Mouse (Mus musculus) midbrain, postnatal 0 days (tissue): ENCODE data around the gene L3hypdh. TPM values are rescaled to one million over a fixed set of nuclear protein-coding genes. Genes with fewer than 3 reads are reported as not detected.

ENCODE experiments used
- ATAC-seq: fragments of 200-750 bp; cut with Nextera tagmentation; 2 replicates; pipeline ENCODE4 v1.8.0; 2017; ENCODE audit warnings: moderate number of reproducible peaks, mild to moderate bottlenecking, moderate TSS enrichment, moderate library complexity; ENCODE audit not compliant: low FRiP score
- DNase-seq: peaks from one replicate; pipeline ENCODE4 v3.0.0-alpha.2; 2015; ENCODE audit warnings: low spot score
- H3K27ac ChIP-seq: fragments of 300-500 bp; sonication (generic); 2 replicates; pipeline ENCODE4 v1.5.1; 2014; ENCODE audit warnings: low read depth, mild to moderate bottlenecking, low read length, mixed read lengths
- H3K27me3 ChIP-seq: fragments of 300-500 bp; sonication (generic); 2 replicates; pipeline ENCODE4 v1.6.1; 2014; ENCODE audit warnings: low read length, control low read depth, mixed read lengths; ENCODE audit not compliant: insufficient read depth
- H3K36me3 ChIP-seq: fragments of 300-500 bp; sonication (generic); 2 replicates; pipeline ENCODE4 v1.6.1; 2014; ENCODE audit warnings: low read length, control low read depth, mixed read lengths; ENCODE audit not compliant: insufficient read depth
- H3K4me1 ChIP-seq: fragments of 300-500 bp; sonication (generic); 2 replicates; pipeline ENCODE4 v1.6.1; 2014; ENCODE audit warnings: mild to moderate bottlenecking, control low read depth, antibody characterized with exemption, low read length, mixed read lengths; ENCODE audit not compliant: insufficient read depth
- H3K4me2 ChIP-seq: fragments of 300-500 bp; sonication (generic); 2 replicates; pipeline ENCODE4 v1.6.1; 2014; ENCODE audit warnings: low read depth, mild to moderate bottlenecking, low read length, mixed read lengths; ENCODE audit not compliant: poor library complexity, severe bottlenecking
- H3K4me3 ChIP-seq: fragments of 300-500 bp; sonication (generic); 2 replicates; pipeline ENCODE4 v1.5.1; 2014; ENCODE audit warnings: low read depth, mild to moderate bottlenecking, low read length, moderate library complexity
- H3K9ac ChIP-seq: fragments of 300-500 bp; sonication (generic); replicated peaks from 2 replicates; pipeline ENCODE4 v1.6.1; 2014; ENCODE audit warnings: mild to moderate bottlenecking, low read length, moderate library complexity, mixed read lengths; ENCODE audit not compliant: poor library complexity, severe bottlenecking
- H3K9me3 ChIP-seq: fragments of 300-500 bp; sonication (generic); 2 replicates; pipeline ENCODE4 v1.6.1; 2016; ENCODE audit warnings: low read length, control low read depth
- CTCF ChIP-seq: IDR thresholded peaks from 2 replicates; pipeline ENCODE4 v1.5.1; 2016; ENCODE audit warnings: antibody characterized with exemption, mild to moderate bottlenecking
- WGBS: fragments of 180-500 bp; shearing (Covaris S2); extraction: QIAGEN DNeasy Blood & Tissue Kit; methylation state at CpG from one replicate; pipeline ENCODE4 v1.1.7; 2014; 5-methylcytosine and 5-hydroxymethylcytosine counted together
- polyA plus RNA-seq: library from polyadenylated mRNA; unstranded; fragments of >200 nt; fragmentation: Nextera tagmentation; extraction: Ambion mirVana; gene quantifications from 2 replicates; pipeline ENCODE4 v1.2.1, GENCODE M21; 2015
- total RNA-seq: library from RNA; depleted of rRNA; stranded (reverse); fragments of >200 nt; gene quantifications from 2 replicates; pipeline ENCODE4 v1.2.3, GENCODE M21; 2014; rRNA removed

L3hypdh gene
- 6.9 and 9.0 TPM in 2 replicates for total RNA-seq
- polyA plus RNA-seq: 13.0 and 13.2 TPM in 2 replicates

- peak; percentile 44 for TF ChIP-seq CTCF
- WGBS: 1% methylated on average over 49 of the region's 60 CpGs
- Histone ChIP-seq H3K27ac (peak within 1 kb of the TSS; percentile 94), H3K27me3 (no peaks in the 10 kb centered on the region), H3K9ac (peak within 1 kb of the TSS; percentile 83), H3K9me3 (no peaks in the 10 kb centered on the region), H3K4me3 (peak within 1 kb of the TSS; percentile 69), H3K36me3 (no peaks in the 10 kb centered on the region), H3K4me2 (peak within 1 kb of the TSS; percentile 74), H3K4me1 (peaks cover 10% of the 10 kb centered on the region; the same call in 1 of the 2 replicates)
- DNase-seq (peak; percentile 100), ATAC-seq (peak; percentile 96)
Measured at GRCm38 (mm10) chr12:72085329-72086165, at the start of gene L3hypdh, which contains the start of gene Jkamp. TSS of gene L3hypdh (minus strand) at chr12:72085439. TSS of gene Jkamp (plus strand) at chr12:72085589.

DNA sequence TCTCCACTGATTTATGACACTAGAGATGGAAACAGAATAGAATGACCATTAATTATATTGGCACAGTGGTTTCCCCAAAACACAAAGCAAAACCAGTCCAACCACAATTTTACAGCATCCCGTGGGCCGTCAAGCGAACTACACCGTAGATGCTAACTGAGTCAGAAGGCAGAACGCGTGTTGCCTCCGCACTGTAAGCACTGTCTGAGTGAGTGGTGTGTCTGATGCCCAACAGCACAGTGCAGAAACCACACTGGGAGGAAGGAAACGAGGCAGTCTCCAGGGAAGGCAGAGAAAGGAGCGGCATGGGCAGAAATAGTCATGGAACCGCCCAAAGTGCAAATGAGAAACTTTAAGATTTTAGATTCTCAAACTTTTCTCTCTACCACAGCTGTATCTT is 44.0 kb upstream of the L3hypdh start:
- 92% methylated on average over 10 of the region's 10 CpGs for WGBS
- H3K9me3 ChIP-seq: no peaks in the 10 kb centered on the region
- DNase-seq (no peak), ATAC-seq (no peak)
- no peak overlapping the region for H3K27ac ChIP-seq
- no peak for TF ChIP-seq CTCF
- H3K4me2 ChIP-seq: no peak overlapping the region
- no peak overlapping the region for H3K9ac ChIP-seq
- no peaks in the 10 kb centered on the region for H3K36me3 ChIP-seq
- no peaks in the 10 kb centered on the region for H3K27me3 ChIP-seq
- no peak overlapping the region for H3K4me3 ChIP-seq
- H3K4me1 ChIP-seq: no peaks in the 10 kb centered on the region

- DNase-seq (no peak), ATAC-seq (no peak)
- TF ChIP-seq CTCF: no peak
- Histone ChIP-seq H3K27me3 (no peaks in the 10 kb centered on the region), H3K27ac (no peak overlapping the region), H3K9ac (no peak overlapping the region), H3K9me3 (no peaks in the 10 kb centered on the region), H3K4me2 (no peak overlapping the region), H3K4me1 (no peaks in the 10 kb centered on the region), H3K36me3 (no peaks in the 10 kb centered on the region), H3K4me3 (no peak overlapping the region)
- 84% methylated on average over 22 of the region's 23 CpGs for WGBS
Measured at GRCm38 (mm10) chr12:72115686-72116345, 30.6 kb upstream of the L3hypdh start.

- 81% methylated on average over 6 of the region's 6 CpGs for WGBS
- Histone ChIP-seq H3K4me2 (no peak overlapping the region), H3K36me3 (no peaks in the 10 kb centered on the region), H3K4me1 (no peaks in the 10 kb centered on the region), H3K9me3 (no peaks in the 10 kb centered on the region), H3K27me3 (no peaks in the 10 kb centered on the region), H3K27ac (no peak overlapping the region), H3K4me3 (no peak overlapping the region), H3K9ac (no peak overlapping the region)
- TF ChIP-seq CTCF: no peak
- ATAC-seq: no peak
- DNase-seq: no peak
Measured at GRCm38 (mm10) chr12:72115126-72115525, 29.9 kb upstream of the L3hypdh start.

DNA sequence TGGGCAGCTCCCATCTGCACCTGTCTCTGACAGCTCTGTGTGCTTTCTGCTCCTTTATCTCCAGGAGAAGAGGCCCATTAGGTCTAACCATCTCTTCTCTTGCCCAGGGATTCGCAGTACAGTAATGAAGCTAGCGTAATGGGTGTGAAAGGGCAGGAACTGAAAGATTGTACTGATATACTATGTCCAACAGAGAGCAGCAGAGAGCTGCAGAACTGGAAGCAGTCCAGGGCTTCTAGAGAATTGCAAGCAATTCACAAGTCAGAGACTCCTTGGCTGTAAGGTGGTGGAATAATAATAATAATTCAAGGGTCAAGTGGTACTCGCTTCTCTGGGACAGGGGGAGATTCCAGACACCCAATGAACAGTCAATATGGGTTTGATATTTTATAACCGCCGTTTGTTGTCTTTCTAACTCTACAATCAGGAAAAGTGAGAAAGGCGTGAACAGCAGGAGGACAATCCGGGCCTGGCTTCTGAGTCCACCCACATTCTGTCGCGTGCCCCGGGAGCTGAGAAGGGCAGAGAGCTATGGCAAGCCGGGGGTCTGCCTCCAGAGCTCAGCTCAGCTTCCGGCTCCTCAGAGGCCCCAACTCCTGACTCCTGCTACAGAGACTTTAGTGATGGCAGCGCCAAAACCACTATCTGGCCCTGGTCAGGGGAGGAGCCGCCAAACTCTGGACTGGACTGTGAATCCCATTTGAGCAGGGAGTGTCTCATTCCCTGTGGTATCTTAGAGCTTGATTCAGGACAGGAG is 19.5 kb upstream of the L3hypdh start:
- ATAC-seq (peak; percentile 56; the same call in 1 of the 2 replicates), DNase-seq (peak; percentile 94)
- Histone ChIP-seq H3K36me3 (peaks cover 3% of the 10 kb centered on the region), H3K27ac (no peak overlapping the region), H3K9ac (no peak overlapping the region), H3K4me3 (no peak overlapping the region), H3K9me3 (no peaks in the 10 kb centered on the region), H3K4me1 (no peaks in the 10 kb centered on the region), H3K4me2 (no peak overlapping the region), H3K27me3 (no peaks in the 10 kb centered on the region)
- WGBS: 31% methylated on average over 14 of the region's 14 CpGs
- peak; percentile 91 for TF ChIP-seq CTCF
